Mouse (Mus musculus): ENCODE measurements around the gene Olfr12.

Gene Olfr12

GRCm38 (mm10) chr1:92644916-92645315 is 27.3 kb downstream of the Olfr12 start:
- Histone ChIP-seq H3K4me3 (replicated peaks; ENCODE audit: low read length) (no peak overlapping the region), H3K27me3 (ENCODE audit: insufficient read depth, low read length) (peaks cover 21% of the 10 kb centered on the region), H3K9me3 (ENCODE audit: low read length) (no peaks in the 10 kb centered on the region), H3K36me3 (ENCODE audit: insufficient read depth, low read length) (peaks cover 2% of the 10 kb centered on the region; the same call in 1 of the 2 replicates), H3K4me1 (replicated peaks; ENCODE audit: low read depth, low read length) (peaks cover 34% of the 10 kb centered on the region)
- TF ChIP-seq NANOG (IDR thresholded peaks at IDR 0.05; ENCODE audit: borderline replicate concordance, low read length) = no peak
- TF ChIP-seq CTCF (conservative IDR thresholded peaks at IDR 0.05; ENCODE audit: low read length) = no peak
- TF ChIP-seq POU5F1 (IDR thresholded peaks at IDR 0.05; ENCODE audit: borderline replicate concordance, low read length) = no peak

GRCm38 (mm10) chr1:92646111-92646510 is 28.5 kb downstream of the Olfr12 start:
- H3K4me3 ChIP-seq (replicated peaks; ENCODE audit: low read length) = no peak overlapping the region
- no peaks in the 10 kb centered on the region for H3K36me3 ChIP-seq (ENCODE audit: insufficient read depth, low read length)
- H3K4me1 ChIP-seq (replicated peaks; ENCODE audit: low read depth, low read length) = peaks cover 22% of the 10 kb centered on the region
- H3K27me3 ChIP-seq (ENCODE audit: insufficient read depth, low read length) = peaks cover 24% of the 10 kb centered on the region
- no peaks in the 10 kb centered on the region for H3K9me3 ChIP-seq (ENCODE audit: low read length)
- no peak for TF ChIP-seq POU5F1 (IDR thresholded peaks at IDR 0.05; ENCODE audit: borderline replicate concordance, low read length)
- TF ChIP-seq CTCF (conservative IDR thresholded peaks at IDR 0.05; ENCODE audit: low read length) = no peak
- TF ChIP-seq NANOG (IDR thresholded peaks at IDR 0.05; ENCODE audit: borderline replicate concordance, low read length) = no peak

- no peak overlapping the region for H3K4me3 ChIP-seq (replicated peaks; ENCODE audit: low read length)
- H3K9me3 ChIP-seq (ENCODE audit: low read length) = no peaks in the 10 kb centered on the region
- H3K4me1 ChIP-seq (replicated peaks; ENCODE audit: low read depth, low read length) = peaks cover 19% of the 10 kb centered on the region
- H3K27me3 ChIP-seq (ENCODE audit: insufficient read depth, low read length) = peaks cover 24% of the 10 kb centered on the region
- H3K36me3 ChIP-seq (ENCODE audit: insufficient read depth, low read length) = no peaks in the 10 kb centered on the region
- TF ChIP-seq CTCF (conservative IDR thresholded peaks at IDR 0.05; ENCODE audit: low read length) = no peak
- no peak for TF ChIP-seq POU5F1 (IDR thresholded peaks at IDR 0.05; ENCODE audit: borderline replicate concordance, low read length)
- no peak for TF ChIP-seq NANOG (IDR thresholded peaks at IDR 0.05; ENCODE audit: borderline replicate concordance, low read length)
Measured at GRCm38 (mm10) chr1:92646601-92647000, 29.0 kb downstream of the Olfr12 start.

DNA sequence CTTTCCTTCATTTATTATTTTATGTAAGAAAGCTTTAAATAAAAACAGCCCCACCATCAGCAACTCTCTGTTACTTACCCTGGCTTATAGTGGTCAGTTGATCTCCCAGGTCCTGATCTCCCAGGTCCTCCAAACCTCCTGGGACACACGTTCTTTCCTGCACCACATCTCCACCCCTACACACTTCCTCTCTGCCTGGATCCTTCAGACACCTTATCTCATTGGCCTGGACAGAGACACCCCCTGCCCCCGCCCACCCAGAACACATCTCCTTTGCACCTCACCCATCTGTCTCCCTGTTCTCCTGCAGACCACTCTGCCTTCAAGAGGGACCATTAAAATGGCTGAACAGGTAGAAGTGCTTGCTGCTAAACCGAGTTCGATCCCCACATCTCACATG is 29.4 kb downstream of the Olfr12 start:
- H3K36me3 ChIP-seq (ENCODE audit: insufficient read depth, low read length) = no peaks in the 10 kb centered on the region
- H3K9me3 ChIP-seq (ENCODE audit: low read length) = no peaks in the 10 kb centered on the region
- H3K4me1 ChIP-seq (replicated peaks; ENCODE audit: low read depth, low read length) = peaks cover 18% of the 10 kb centered on the region
- H3K27me3 ChIP-seq (ENCODE audit: insufficient read depth, low read length) = peaks cover 25% of the 10 kb centered on the region
- H3K4me3 ChIP-seq (replicated peaks; ENCODE audit: low read length) = no peak overlapping the region
- TF ChIP-seq NANOG (IDR thresholded peaks at IDR 0.05; ENCODE audit: borderline replicate concordance, low read length) (no peak), CTCF (conservative IDR thresholded peaks at IDR 0.05; ENCODE audit: low read length) (no peak), POU5F1 (IDR thresholded peaks at IDR 0.05; ENCODE audit: borderline replicate concordance, low read length) (no peak)

DNA sequence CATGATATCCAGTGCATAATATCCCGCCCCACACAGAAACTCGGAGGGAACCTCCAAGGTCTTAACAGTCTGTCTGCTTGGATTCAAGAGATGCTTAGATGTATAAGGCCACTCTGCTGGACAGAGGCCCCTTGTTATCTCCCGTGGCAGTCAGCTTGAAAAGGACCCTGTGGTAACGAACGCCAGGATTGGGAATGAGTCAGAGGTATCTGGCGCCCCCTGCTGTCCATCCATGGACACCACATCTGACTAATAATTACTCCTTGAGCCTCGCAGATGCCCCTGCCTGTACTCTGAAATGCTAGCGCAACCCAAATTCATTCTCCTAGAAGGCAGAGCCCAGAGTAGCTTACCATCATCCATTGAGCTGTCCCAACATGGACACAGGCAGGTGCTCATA is 30.2 kb downstream of the Olfr12 start:
- no peak overlapping the region for H3K4me3 ChIP-seq (replicated peaks; ENCODE audit: low read length)
- peaks cover 31% of the 10 kb centered on the region for H3K27me3 ChIP-seq (ENCODE audit: insufficient read depth, low read length)
- TF ChIP-seq CTCF (conservative IDR thresholded peaks at IDR 0.05; ENCODE audit: low read length) = peak; percentile 88
- TF ChIP-seq POU5F1 (IDR thresholded peaks at IDR 0.05; ENCODE audit: borderline replicate concordance, low read length) = no peak
- no peaks in the 10 kb centered on the region for H3K9me3 ChIP-seq (ENCODE audit: low read length)
- peaks cover 13% of the 10 kb centered on the region for H3K4me1 ChIP-seq (replicated peaks; ENCODE audit: low read depth, low read length)
- H3K36me3 ChIP-seq (ENCODE audit: insufficient read depth, low read length) = no peaks in the 10 kb centered on the region

- Histone ChIP-seq H3K4me3 (replicated peaks; ENCODE audit: low read length) (no peak overlapping the region), H3K36me3 (ENCODE audit: insufficient read depth, low read length) (no peaks in the 10 kb centered on the region), H3K4me1 (replicated peaks; ENCODE audit: low read depth, low read length) (peaks cover 13% of the 10 kb centered on the region), H3K27me3 (ENCODE audit: insufficient read depth, low read length) (peaks cover 33% of the 10 kb centered on the region), H3K9me3 (ENCODE audit: low read length) (no peaks in the 10 kb centered on the region)
- no peak for TF ChIP-seq NANOG (IDR thresholded peaks at IDR 0.05; ENCODE audit: borderline replicate concordance, low read length)
- no peak for TF ChIP-seq CTCF (conservative IDR thresholded peaks at IDR 0.05; ENCODE audit: low read length)
- no peak for TF ChIP-seq POU5F1 (IDR thresholded peaks at IDR 0.05; ENCODE audit: borderline replicate concordance, low read length)
Measured at GRCm38 (mm10) chr1:92648197-92648596, 30.6 kb downstream of the Olfr12 start.

DNA sequence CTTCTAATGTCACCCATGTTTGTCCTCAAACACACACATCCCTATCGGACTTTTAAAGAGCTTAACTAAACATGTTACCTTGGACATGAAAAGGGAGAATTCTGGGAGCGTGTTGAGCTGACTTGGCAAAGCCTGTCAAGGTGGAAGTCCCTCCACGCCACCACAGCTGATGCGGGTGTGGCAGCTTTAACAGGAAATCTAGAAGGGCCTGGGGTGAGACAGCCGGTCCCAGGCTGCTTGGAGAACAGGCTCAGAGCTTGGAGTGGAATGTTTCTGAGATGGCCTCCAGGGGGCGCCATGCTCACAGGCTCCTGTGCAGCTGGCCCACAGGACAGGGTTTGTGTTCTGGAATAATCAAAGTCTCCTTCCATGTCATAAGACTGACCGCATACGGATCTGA is 31.1 kb downstream of the Olfr12 start, which contains the start of gene Otos:
Gene Otos (minus strand): TSS at position 169 of the 400 bp plus-strand sequence.
- TF ChIP-seq NANOG (IDR thresholded peaks at IDR 0.05; ENCODE audit: borderline replicate concordance, low read length) (no peak), CTCF (conservative IDR thresholded peaks at IDR 0.05; ENCODE audit: low read length) (peak; percentile 72)
- peaks cover 13% of the 10 kb centered on the region for H3K4me1 ChIP-seq (replicated peaks; ENCODE audit: low read depth, low read length)
- H3K27me3 ChIP-seq (ENCODE audit: insufficient read depth, low read length) = peaks cover 33% of the 10 kb centered on the region
- no peaks in the 10 kb centered on the region for H3K36me3 ChIP-seq (ENCODE audit: insufficient read depth, low read length)
- H3K4me3 ChIP-seq (replicated peaks; ENCODE audit: low read length) = no peak within 1 kb of the TSS
- H3K9me3 ChIP-seq (ENCODE audit: low read length) = no peaks in the 10 kb centered on the region

DNA sequence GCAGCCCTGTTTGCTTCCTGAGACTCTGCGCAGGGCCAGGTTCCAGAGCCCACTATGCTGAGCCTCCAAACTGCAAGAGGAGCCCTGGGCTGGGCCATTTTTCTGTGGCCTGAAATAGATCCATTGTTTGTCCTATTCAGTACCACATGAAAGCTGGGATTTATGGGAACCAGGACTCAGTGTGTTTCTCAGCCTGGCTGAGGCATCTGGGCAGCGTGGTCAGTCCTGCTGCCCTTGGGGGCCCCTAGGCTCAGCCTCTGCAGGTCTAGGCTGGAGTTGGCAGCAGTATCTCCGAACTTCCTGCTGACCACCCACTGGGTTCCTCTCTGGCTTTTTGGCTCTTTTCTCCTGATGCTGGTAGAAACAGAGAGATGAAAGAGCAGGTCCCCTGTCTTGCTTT is 33.9 kb downstream of the Olfr12 start:
- no peaks in the 10 kb centered on the region for H3K36me3 ChIP-seq (ENCODE audit: insufficient read depth, low read length)
- H3K9me3 ChIP-seq (ENCODE audit: low read length) = no peaks in the 10 kb centered on the region
- no peak overlapping the region for H3K4me3 ChIP-seq (replicated peaks; ENCODE audit: low read length)
- H3K27me3 ChIP-seq (ENCODE audit: insufficient read depth, low read length) = peaks cover 28% of the 10 kb centered on the region
- peaks cover 13% of the 10 kb centered on the region for H3K4me1 ChIP-seq (replicated peaks; ENCODE audit: low read depth, low read length)
- TF ChIP-seq NANOG (IDR thresholded peaks at IDR 0.05; ENCODE audit: borderline replicate concordance, low read length) (no peak), CTCF (conservative IDR thresholded peaks at IDR 0.05; ENCODE audit: low read length) (no peak), POU5F1 (IDR thresholded peaks at IDR 0.05; ENCODE audit: borderline replicate concordance, low read length) (no peak)

GRCm38 (mm10) chr1:92653179-92653578 is 35.6 kb downstream of the Olfr12 start:
- Histone ChIP-seq H3K9me3 (ENCODE audit: low read length) (no peaks in the 10 kb centered on the region), H3K4me1 (replicated peaks; ENCODE audit: low read depth, low read length) (peaks cover 6% of the 10 kb centered on the region), H3K27me3 (ENCODE audit: insufficient read depth, low read length) (peaks cover 32% of the 10 kb centered on the region), H3K4me3 (replicated peaks; ENCODE audit: low read length) (no peak overlapping the region), H3K36me3 (ENCODE audit: insufficient read depth, low read length) (no peaks in the 10 kb centered on the region)
- TF ChIP-seq POU5F1 (IDR thresholded peaks at IDR 0.05; ENCODE audit: borderline replicate concordance, low read length) = no peak
- no peak for TF ChIP-seq CTCF (conservative IDR thresholded peaks at IDR 0.05; ENCODE audit: low read length)
- no peak for TF ChIP-seq NANOG (IDR thresholded peaks at IDR 0.05; ENCODE audit: borderline replicate concordance, low read length)

Measured in E14TG2a.4 (cell line).